Mouse (Mus musculus) hindbrain, embryonic 10.5 days (tissue): ENCODE results near the gene Gm6169. TPM values are rescaled to one million over a fixed set of nuclear protein-coding genes. Genes with fewer than 3 reads are reported as not detected.
"Not testable (repeated sequence)": the region's sequence is repeated elsewhere in the genome, so short reads cannot be mapped to it uniquely, and the experiment has no call there.

ENCODE experiments used
- DNase-seq: peaks from one replicate; pipeline ENCODE4 v3.0.0-alpha.2; 2017; ENCODE audit warnings: low spot score
- H3K27ac ChIP-seq: fragments of 300-500 bp; sonication (generic); 2 replicates; pipeline ENCODE4 v1.5.1; 2016; ENCODE audit warnings: mild to moderate bottlenecking, moderate library complexity
- H3K27me3 ChIP-seq: fragments of 300-500 bp; sonication (generic); 2 replicates; pipeline ENCODE4 v1.6.1; 2016; ENCODE audit warnings: mild to moderate bottlenecking; ENCODE audit not compliant: poor library complexity, insufficient read depth, severe bottlenecking
- H3K36me3 ChIP-seq: fragments of 300-500 bp; sonication (generic); 2 replicates; pipeline ENCODE4 v1.6.1; 2016; ENCODE audit warnings: mild to moderate bottlenecking, moderate library complexity
- H3K4me1 ChIP-seq: fragments of 300-500 bp; sonication (generic); replicated peaks from 2 replicates; pipeline ENCODE4 v1.6.1; 2016; ENCODE audit warnings: mild to moderate bottlenecking
- H3K4me3 ChIP-seq: fragments of 300-500 bp; sonication (generic); 2 replicates; pipeline ENCODE4 v1.5.1; 2016; ENCODE audit warnings: mild to moderate bottlenecking, moderate library complexity
- H3K9me3 ChIP-seq: fragments of 300-500 bp; sonication (generic); 2 replicates; pipeline ENCODE4 v1.6.1; 2016; ENCODE audit warnings: mild to moderate bottlenecking, moderate library complexity
- WGBS: fragments of 180-500 bp; shearing (Covaris S2); methylation state at CpG from one replicate; pipeline ENCODE4 v1.1.7; 2016; 5-methylcytosine and 5-hydroxymethylcytosine counted together
- polyA plus RNA-seq: library from polyadenylated mRNA; unstranded; fragments of >200 nt; fragmentation: Nextera tagmentation; extraction: Ambion mirVana; gene quantifications from 2 replicates; pipeline ENCODE4 v1.2.1, GENCODE M21; 2016

The Gm6169 gene
- polyA plus RNA-seq: 0.62 and 0.75 TPM in 2 replicates

DNA sequence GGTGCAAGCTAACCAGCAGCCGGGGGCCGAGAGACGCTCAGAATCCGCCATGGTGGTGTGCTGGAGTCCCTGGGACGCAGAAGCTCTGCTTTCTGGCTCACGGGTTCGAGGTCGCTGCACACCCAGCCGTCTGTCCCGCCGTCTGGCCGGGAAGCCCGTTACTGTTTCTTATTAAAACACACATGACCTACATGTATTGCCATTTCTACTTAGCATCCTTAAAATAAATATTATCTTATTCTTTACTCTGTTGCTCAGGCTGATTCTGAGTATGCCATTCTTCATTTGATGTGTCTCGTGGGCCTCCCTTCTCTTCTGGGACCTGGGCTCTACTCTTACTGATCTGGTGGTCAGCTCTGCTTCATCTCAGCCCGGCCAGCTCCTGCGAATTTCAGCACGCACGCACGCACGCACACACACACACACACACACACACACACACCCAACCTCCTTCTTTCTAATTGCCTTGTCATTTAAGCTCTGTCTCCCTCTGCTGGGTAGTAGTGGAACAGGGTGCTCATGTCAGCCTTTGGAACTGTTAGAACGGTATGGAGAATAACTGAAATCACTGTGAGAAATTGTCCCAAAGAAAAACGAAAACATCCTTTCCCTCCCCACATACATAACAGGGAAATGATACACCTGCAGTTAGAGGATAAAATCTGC lies at the start of gene Gm6169:
TSS of gene Gm6169 (minus strand) at position 51 of the 666 bp plus-strand sequence.
- Histone ChIP-seq H3K27me3 (no peaks in the 10 kb centered on the region), H3K27ac (no peak within 1 kb of the TSS), H3K9me3 (no peaks in the 10 kb centered on the region), H3K36me3 (peaks cover 9% of the 10 kb centered on the region; the same call in 1 of the 2 replicates), H3K4me3 (no peak within 1 kb of the TSS), H3K4me1 (no peaks in the 10 kb centered on the region)
- WGBS: 88% methylated on average over 22 of the region's 22 CpGs
- DNase-seq: peak; percentile 53

DNA sequence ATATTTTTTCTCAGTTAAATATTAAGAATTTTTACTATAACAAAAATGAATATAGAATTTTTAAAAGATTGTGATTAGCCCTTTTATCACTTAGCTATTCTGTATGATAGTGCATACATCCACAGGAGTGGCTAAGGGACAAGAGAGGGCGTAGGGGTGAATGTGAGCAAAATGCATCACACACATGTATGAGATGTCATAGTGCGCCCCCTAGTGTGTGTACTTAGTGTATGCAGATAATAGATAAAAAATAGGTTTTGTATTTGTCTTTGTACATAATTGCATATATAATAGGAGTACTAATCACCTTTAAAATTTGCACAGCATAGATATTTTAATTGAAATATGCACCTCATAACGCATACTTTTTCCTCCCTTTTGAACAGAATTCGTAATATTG lies 46.8 kb upstream of the Gm6169 start:
- DNase-seq: no peak
- H3K4me3 ChIP-seq: no peak overlapping the region
- 64% methylated on average over 4 of the region's 4 CpGs for WGBS
- no peaks in the 10 kb centered on the region for H3K4me1 ChIP-seq
- no peak overlapping the region for H3K27ac ChIP-seq
- no peaks in the 10 kb centered on the region for H3K27me3 ChIP-seq
- peaks cover 80% of the 10 kb centered on the region for H3K36me3 ChIP-seq
- no peaks in the 10 kb centered on the region for H3K9me3 ChIP-seq

DNA sequence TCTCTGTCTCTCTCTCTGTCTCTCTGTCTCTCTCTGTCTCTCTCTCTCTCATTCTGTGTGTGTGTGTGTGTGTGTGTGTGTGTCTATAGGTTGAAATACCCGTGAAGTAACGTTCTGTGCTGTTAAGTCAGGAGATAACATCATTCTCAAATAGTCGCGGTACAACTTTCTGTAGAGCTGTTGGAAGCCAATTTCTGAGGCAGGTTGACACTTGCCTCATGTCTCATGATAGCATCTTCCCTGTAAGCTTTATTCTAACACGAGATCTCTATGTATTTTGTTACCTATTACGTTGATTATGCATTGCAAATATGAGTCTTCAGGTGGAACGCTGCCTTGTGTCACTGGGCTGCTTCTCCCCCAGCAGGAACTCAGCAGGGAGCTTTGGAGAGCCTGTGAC lies 43.3 kb upstream of the Gm6169 start:
- WGBS: 90% methylated on average over 7 of the region's 7 CpGs
- Histone ChIP-seq H3K9me3 (no peaks in the 10 kb centered on the region), H3K4me1 (0 out of 2 replicates have a peak, but pooled peaks cover 7% of the 10 kb centered on the region), H3K27me3 (no peaks in the 10 kb centered on the region), H3K4me3 (no peak overlapping the region), H3K36me3 (peaks cover 45% of the 10 kb centered on the region), H3K27ac (no peak overlapping the region)
- DNase-seq: no peak

DNA sequence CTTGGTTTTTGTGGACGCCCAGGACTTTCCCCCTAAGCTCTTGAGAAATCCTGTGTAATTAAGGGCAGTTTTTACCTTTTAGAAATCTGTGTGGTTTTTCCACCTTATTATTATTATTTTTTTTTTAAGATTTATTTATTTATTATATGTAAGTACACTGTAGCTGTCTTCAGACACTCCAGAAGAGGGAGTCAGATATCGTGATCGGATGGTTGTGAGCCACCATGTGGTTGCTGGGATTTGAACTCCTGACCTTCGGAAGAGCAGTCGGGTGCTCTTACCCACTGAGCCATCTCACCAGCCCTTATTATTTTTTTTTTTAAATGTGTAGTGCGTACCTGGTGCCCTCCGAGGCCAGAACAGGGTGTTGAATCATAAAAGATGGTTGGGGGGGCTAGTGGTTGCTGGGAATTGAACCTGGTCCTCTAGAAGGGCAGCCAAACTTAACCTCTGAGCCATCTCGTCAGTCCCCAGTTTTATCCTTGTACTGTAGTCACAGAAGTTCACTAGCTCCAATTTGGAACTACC lies 39.4 kb upstream of the Gm6169 start:
- peaks cover 39% of the 10 kb centered on the region for H3K36me3 ChIP-seq
- peak overlapping the region; percentile 70 for H3K4me3 ChIP-seq
- H3K27ac ChIP-seq: peak overlapping the region; percentile 90
- H3K4me1 ChIP-seq: peaks cover 12% of the 10 kb centered on the region; the same call in 1 of the 2 replicates
- not testable (repeated sequence) for H3K9me3 ChIP-seq, H3K27me3 ChIP-seq, DNase-seq
- 34% methylated on average over 8 of the region's 8 CpGs for WGBS

DNA sequence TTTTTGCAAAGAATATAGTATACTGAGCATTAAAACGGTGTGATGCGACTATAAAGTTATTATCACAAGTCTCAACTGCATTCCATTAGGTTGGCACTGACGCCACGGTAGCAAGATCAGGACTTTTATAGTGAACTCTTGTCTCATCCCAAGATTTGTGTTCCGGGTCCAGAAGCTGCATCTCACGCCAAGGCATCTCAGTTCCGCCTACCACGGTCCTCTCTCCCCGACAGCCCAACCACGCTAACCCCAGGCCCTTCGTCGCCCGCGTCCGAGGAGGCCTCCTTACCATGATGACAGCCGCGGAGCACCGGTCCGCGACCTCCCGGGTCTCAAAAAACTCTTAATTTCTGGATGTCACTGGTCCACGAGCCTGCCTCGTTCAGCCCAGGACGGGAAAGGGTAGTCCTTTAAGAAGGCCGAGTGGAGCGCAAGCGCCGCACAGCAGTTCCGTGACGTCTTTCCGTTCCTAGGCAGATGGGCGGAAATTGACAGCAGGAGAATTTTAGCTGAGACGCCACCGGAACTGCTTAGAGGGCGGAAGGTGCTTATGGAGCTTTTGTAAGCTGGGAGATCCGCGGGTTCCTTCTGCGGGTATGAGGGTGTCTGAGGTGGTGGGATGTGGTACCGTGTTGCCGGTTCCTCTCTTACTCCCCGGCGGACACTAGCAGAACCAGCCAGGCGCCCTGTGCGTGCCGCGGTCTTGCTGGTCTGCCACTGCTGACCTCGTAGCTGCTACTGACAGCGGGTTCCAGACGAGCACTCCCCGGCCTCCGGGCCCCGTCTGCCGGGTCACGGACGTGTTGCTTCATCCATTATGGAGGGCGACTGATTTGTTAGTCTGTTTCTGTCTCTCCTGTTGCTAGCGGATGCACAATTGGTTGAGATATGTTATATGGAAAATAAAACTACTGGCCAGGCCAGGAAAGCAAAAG lies 38.7 kb upstream of the Gm6169 start, which contains the start of the genes Gfm2 and Nsa2:
TSS of gene Gfm2 (plus strand) at position 472 of the 935 bp plus-strand sequence.
TSS of gene Nsa2 (minus strand) at position 472 of the 935 bp plus-strand sequence.
- Histone ChIP-seq H3K4me1 (peaks cover 12% of the 10 kb centered on the region; the same call in 1 of the 2 replicates), H3K9me3 (no peaks in the 10 kb centered on the region), H3K27me3 (no peaks in the 10 kb centered on the region), H3K27ac (peak within 1 kb of the TSS; percentile 90), H3K4me3 (peak within 1 kb of the TSS; percentile 70), H3K36me3 (peaks cover 39% of the 10 kb centered on the region)
- under 1% methylated on average over 57 of the region's 57 CpGs for WGBS
- peak; percentile 91 for DNase-seq

DNA sequence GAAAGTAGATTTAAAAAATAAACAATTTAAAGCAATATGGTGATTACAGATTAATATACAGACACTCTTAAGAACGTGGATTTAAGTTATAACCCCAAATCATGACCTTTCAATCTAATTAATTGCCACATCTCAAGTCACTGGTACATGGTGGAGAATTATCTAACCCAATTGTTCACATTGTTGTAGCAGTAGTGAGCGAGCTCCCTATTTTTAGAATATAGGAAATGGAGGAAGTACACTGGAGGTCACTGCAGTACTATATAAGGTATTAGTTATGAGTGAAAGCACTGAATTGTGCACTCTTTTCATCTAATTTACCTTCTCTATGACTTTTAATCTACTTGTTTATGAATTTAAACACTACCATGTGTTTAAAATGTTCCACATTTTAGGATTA lies 31.4 kb upstream of the Gm6169 start:
- not testable (repeated sequence) for DNase-seq, H3K27ac ChIP-seq, H3K4me1 ChIP-seq, H3K9me3 ChIP-seq, H3K27me3 ChIP-seq, H3K4me3 ChIP-seq
- no CpG with 5 or more reads among the region's 2 CpGs for WGBS
- H3K36me3 ChIP-seq: peaks cover 58% of the 10 kb centered on the region

DNA sequence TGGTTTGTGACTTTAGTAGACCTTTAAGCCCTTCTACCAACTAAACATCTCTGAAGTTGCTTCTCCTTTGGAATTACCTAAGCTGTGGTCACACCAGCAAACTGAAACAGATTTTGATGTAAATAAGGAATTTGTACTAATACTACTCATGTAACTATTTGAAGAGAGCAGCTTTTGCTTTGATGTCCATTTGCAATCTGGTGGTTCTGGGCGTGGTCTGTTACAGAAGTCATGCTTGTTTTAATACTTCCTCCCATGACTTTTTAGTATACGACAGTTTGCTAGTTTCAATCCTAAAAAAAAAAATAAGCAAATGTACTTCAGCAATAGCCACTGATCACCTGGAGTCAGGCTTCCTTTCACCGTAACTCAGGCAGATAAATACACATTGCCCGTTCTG lies 30.6 kb upstream of the Gm6169 start:
- peaks cover 51% of the 10 kb centered on the region for H3K36me3 ChIP-seq
- 94% methylated on average over 4 of the region's 4 CpGs for WGBS
- not testable (repeated sequence) for H3K4me1 ChIP-seq, DNase-seq, H3K9me3 ChIP-seq, H3K27me3 ChIP-seq, H3K4me3 ChIP-seq, H3K27ac ChIP-seq

DNA sequence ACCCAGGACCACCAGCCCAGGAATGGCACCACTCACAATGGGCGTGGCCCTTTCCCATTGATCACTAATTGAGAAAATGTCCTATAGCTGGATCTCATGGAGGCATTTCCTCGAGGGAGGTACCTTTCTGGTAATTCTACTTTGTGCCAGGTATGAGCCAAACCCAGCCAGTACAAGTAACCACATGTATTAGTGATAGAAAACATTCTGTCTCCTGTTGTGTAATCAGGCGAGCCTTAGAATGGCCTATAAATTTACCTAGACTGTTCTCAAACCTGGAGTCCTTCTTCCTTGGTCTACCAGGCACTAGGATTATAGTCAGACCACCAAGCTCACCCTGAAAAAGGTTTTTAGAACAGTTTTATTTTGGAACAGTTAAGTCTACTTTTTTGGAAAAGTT lies 22.3 kb upstream of the Gm6169 start:
- WGBS: 86% methylated on average over 3 of the region's 3 CpGs
- Histone ChIP-seq H3K27ac (no peak overlapping the region), H3K36me3 (peaks cover 45% of the 10 kb centered on the region)

DNA sequence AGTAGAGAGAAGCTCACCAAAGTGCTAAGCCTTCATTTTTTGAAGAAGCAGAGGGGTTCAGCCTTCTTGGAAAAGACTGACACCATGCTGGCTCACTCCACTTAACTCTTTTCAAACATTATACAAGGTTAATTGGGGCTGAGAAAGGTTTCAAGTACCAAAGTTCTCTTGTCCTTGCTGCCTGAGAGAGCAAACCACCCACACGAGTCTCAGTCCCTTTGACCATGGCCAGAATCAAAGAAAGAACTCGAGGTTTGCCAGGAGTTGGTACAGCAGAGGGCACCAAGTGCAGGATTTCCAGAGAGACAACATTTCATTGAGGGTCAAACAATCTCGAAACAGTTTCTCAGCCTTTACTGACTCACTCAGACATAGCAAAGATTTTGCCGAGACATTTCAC lies 10.0 kb upstream of the Gm6169 start:
- WGBS: 91% methylated on average over 4 of the region's 4 CpGs
- Histone ChIP-seq H3K4me3 (no peak overlapping the region), H3K36me3 (peaks cover 27% of the 10 kb centered on the region), H3K27me3 (no peaks in the 10 kb centered on the region), H3K4me1 (no peaks in the 10 kb centered on the region), H3K9me3 (no peaks in the 10 kb centered on the region), H3K27ac (no peak overlapping the region)
- no peak for DNase-seq

More for the DNA sequence above, 22.3 kb upstream of the Gm6169 start:
- Histone ChIP-seq H3K4me3 (no peak overlapping the region), H3K4me1 (no peaks in the 10 kb centered on the region), H3K9me3 (no peaks in the 10 kb centered on the region), H3K27me3 (no peaks in the 10 kb centered on the region)
- no peak for DNase-seq

DNA sequence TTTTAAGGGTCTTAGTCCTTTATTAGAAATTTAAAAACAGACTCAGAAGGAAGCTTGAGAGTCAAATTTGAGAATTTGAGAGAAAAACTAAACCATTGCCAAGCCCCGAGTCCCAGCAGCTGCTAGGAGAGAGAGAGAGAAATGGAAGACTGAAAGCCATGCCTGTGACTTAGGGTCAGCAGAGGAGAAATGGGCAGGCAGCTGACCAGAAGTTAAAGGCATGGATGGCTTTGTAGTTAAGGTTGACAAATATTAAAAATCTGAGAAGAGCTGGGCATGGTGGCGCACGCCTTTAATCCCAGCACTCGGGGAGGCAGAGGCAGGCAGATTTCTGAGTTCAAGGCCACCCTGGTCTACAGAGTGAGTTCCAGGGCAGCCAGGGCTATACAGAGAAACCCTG lies 8.7 kb upstream of the Gm6169 start:
- H3K4me3 ChIP-seq, DNase-seq, H3K27me3 ChIP-seq, H3K27ac ChIP-seq, H3K9me3 ChIP-seq, H3K4me1 ChIP-seq: not testable (repeated sequence)
- WGBS: 95% methylated on average over 4 of the region's 4 CpGs
- H3K36me3 ChIP-seq: peaks cover 21% of the 10 kb centered on the region

DNA sequence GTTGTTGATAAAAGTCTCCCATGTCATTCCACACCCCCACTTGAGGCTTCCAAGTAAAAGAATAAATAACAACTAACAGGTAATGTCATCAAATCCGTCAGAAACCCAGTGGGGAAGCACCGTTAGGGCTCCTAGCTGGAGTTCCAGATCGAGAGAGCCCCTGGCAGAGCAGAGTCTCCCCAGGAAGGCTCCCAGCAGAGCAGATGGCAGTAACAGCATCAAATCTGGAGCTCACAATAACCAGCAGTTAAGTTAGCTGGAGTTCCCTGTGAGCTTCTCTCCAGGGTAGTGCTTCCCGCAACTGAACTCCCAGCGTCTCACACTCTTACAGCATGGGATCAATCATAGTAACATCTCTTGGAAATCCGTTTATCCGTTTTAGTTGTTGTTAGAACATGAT lies 6.0 kb upstream of the Gm6169 start:
- DNase-seq: no peak
- Histone ChIP-seq H3K27me3 (no peaks in the 10 kb centered on the region), H3K9me3 (no peaks in the 10 kb centered on the region), H3K36me3 (peaks cover 10% of the 10 kb centered on the region), H3K4me1 (no peaks in the 10 kb centered on the region), H3K4me3 (no peak overlapping the region), H3K27ac (no peak overlapping the region)
- 57% methylated on average over 7 of the region's 7 CpGs for WGBS

DNA sequence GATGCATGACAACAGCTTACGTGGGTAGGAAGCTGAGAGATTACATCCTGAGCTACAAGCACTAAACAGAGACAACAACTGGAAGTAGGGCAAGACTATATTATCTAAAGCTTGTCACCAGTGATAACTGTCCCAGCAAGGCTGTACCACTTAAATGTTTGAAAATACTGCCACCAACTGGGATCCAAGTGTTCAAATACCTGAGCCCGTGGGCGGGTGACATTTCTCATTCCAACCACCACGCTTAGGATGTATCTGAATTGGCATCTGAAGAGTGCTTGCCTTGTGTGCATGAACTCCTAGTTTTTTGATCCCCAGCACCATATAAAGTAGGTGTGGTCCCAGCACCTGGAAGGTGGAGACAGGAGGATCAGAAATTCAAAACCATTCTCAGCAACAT lies 3.3 kb downstream of the Gm6169 start:
- no peak overlapping the region for H3K27ac ChIP-seq
- H3K9me3 ChIP-seq: no peaks in the 10 kb centered on the region
- H3K4me3 ChIP-seq: no peak overlapping the region
- H3K36me3 ChIP-seq: peaks cover 14% of the 10 kb centered on the region
- no peak for DNase-seq
- H3K4me1 ChIP-seq: no peaks in the 10 kb centered on the region
- 91% methylated on average over 4 of the region's 4 CpGs for WGBS
- H3K27me3 ChIP-seq: no peaks in the 10 kb centered on the region

DNA sequence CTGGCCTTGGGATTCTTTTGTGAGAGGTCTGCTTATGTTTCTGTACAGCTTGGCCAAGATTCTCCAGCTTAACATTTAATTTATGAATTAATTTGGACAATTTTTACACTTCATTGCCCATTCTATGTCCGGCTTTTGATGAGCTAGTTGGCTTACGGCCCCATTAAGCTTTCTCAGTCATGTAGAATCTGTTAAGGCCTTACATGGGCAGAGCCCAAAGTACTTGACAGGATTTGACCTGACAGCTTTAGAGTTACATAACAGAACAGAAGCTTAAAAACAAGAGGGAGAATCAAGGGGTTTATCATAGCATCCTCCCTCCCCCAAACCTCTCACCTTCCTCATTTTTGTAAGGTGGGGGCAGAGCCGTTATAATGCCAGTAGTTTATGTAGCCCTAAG lies 10.9 kb downstream of the Gm6169 start:
- H3K27ac ChIP-seq: no peak overlapping the region
- H3K4me3 ChIP-seq: no peak overlapping the region

More for the DNA sequence above, 10.9 kb downstream of the Gm6169 start:
- 89% methylated on average over 3 of the region's 3 CpGs for WGBS
- Histone ChIP-seq H3K36me3 (no peaks in the 10 kb centered on the region), H3K4me1 (peaks cover 6% of the 10 kb centered on the region), H3K9me3 (no peaks in the 10 kb centered on the region), H3K27me3 (no peaks in the 10 kb centered on the region)
- DNase-seq: no peak
